Mouse (Mus musculus): Measurements from ENCODE around the gene Gtdc1. TPM values are rescaled to one million over a fixed set of nuclear protein-coding genes. Genes with fewer than 3 reads are reported as not detected.
A peak's percentile ranks its signal among the peaks of the same experiment; 100 is the strongest.

The Gtdc1 gene
- total and polyA plus RNA-seq, 3 experiments: 1.0 to 12.5 (median 12.0) TPM

DNA sequence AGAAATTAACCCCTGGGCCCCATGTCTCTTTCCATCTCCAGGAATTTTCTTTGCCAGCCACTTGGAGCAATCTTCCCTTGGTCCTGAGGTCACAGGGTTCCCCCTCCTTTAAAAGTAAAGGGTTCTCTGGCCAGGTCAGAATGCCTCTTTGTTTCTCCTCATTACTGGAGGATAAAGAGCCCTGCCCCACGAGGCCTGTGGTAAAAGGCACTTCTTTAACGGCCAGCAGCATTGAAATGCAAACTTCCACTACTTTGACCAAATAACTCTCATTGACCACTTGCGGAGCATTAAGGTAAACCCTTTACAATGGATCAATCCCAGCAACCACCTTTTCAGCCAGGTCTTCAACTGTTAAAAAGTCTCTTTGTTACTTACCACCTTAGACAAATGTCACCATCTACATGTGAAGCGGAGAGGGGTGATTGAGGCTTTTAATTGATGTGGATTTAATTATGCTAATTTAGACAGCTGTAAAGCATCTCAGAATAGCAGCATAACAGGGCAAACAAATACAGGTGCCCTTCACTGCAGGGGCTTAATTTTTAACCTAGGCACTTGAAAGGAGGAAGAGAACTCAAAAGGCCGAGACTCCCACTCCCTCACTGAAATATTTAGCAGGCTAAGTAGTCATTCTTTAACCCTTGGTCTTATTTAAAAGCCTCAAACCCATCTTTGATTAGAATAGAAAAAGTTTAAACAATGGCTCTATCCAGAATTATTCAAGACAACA is 402.1 kb downstream of the Gtdc1 start:
- no peak for DNase-seq

DNA sequence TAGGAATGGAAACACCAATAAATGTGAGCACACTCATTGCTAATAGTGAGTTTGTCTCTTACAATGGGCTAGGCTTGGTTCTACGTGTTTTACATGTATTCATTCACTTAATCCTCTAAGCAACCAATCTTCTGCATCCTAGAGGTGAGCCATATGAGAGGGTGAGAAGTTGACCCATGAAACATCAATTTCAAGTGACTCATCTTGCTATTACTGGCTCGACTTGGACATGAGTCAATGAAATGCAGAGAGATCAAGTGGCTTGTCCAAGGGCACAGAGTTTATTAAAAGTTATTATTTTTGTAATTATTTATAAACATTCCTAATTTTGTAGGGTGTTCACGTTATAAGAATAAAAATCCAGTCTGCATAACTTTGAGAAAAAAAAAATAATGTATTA is 408.2 kb downstream of the Gtdc1 start:
- DNase-seq: peak; percentile 58

DNA sequence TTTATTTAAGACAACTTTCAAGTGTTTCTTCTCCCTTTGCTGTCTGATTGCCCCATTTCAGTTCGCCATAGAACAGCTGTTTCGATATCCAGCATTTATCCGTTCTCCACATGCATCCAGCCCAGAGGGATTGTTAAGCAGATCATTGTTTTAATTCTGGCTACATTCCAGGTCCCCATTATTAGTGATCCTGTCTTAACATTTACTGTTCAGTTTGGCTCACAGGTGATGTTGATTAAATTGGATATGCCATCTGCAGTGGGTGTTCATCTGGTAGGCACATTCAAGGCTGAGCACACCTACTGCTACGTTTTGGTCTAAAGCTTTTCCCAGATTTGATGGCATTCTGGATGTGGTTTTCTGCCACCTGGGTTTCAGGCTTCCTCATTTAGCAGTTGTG is 409.4 kb downstream of the Gtdc1 start:
- no peak for DNase-seq

Other genes with a start within 250 kb of the Gtdc1 start
- gene Zeb2, start 189.7 kb upstream of the Gtdc1 start, total RNA-seq (2021): 100 to 1,000 TPM; 162 to 223 TPM
- gene Zeb2, start 189.7 kb upstream of the Gtdc1 start, polyA plus RNA-seq (2012; rRNA removed): 9.8 and 12.4 TPM in 2 replicates

Measured in adrenal gland, adult 2 months (tissue).